Mouse (Mus musculus): ENCODE results near the gene Camta1. TPM values are rescaled to one million over a fixed set of nuclear protein-coding genes. Genes with fewer than 3 reads are reported as not detected.

The Camta1 gene
- polyA plus RNA-seq, 1 experiment from 2014 or later, result 106 TPM

DNA sequence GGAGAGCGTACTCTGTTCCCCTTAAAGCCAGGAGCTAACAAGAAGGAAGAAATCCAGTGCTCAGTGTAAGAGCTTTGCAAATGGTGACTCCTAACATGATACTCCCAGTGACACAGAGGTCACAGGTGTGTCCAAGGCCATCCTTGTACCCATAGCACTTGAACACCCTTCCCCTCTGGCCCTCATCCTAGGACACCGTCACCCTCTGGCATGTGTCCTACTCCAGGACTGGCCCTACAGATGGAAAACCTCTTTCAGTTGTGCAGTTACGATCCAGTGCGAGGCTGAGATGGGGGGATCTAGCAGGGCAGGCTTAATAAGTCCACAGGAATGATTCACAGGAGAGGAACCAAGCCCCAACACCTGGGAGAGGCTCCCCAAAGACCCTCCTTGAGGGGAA, 453.4 kb downstream of the Camta1 start:
- H3K4me2 ChIP-seq (ENCODE audit: low read depth, severe bottlenecking), result no peak overlapping the region
- H3K9ac ChIP-seq (ENCODE audit: low read length), result no peak overlapping the region
- no peak overlapping the region for H3K4me3 ChIP-seq (ENCODE audit: low read depth, low read length)
- ATAC-seq (ENCODE audit: insufficient number of reproducible peaks, low FRiP score, low TSS enrichment, low read depth) (no peak), DNase-seq (ENCODE audit: low spot score) (no peak)
- H3K36me3 ChIP-seq (ENCODE audit: control insufficient read depth, insufficient read depth, low read length), result no peaks in the 10 kb centered on the region
- H3K27ac ChIP-seq (replicated peaks; ENCODE audit: low read depth, low read length), result no peak overlapping the region
- no peaks in the 10 kb centered on the region for H3K9me3 ChIP-seq (ENCODE audit: control insufficient read depth, low read length)
- peaks cover 11% of the 10 kb centered on the region; the same call in 1 of the 2 replicates for H3K4me1 ChIP-seq (ENCODE audit: control insufficient read depth, insufficient read depth, low read length)
- no peaks in the 10 kb centered on the region for H3K27me3 ChIP-seq (ENCODE audit: control insufficient read depth, insufficient read depth, low read length)
- WGBS, result 87% methylated on average over 4 of the region's 4 CpGs

DNA sequence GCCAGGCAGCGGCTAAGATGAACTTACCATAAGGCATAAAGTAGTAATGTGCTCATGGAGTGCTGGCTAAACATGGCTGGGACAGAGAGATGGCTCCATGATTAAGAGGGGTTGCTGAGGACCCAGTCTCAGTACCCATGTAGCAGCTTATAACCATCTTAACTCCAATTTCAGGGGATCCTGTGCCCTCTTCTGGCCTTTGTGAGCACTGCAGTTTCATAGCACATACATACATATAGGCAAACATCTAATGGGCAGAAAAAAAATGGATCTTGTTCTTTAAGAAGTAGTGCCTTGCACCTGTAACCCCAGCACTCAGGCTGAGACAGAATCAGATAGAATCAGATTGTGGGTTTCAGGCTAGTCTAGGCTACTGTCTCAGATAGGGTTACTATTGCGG, 454.5 kb downstream of the Camta1 start:
- no peak overlapping the region for H3K27ac ChIP-seq (replicated peaks; ENCODE audit: low read depth, low read length)
- peaks cover 11% of the 10 kb centered on the region; the same call in 1 of the 2 replicates for H3K4me1 ChIP-seq (ENCODE audit: control insufficient read depth, insufficient read depth, low read length)
- ATAC-seq (ENCODE audit: insufficient number of reproducible peaks, low FRiP score, low TSS enrichment, low read depth) (no peak), DNase-seq (ENCODE audit: low spot score) (no peak)
- H3K4me3 ChIP-seq (ENCODE audit: low read depth, low read length), result no peak overlapping the region
- H3K9me3 ChIP-seq (ENCODE audit: control insufficient read depth, low read length), result no peaks in the 10 kb centered on the region
- no peaks in the 10 kb centered on the region for H3K27me3 ChIP-seq (ENCODE audit: control insufficient read depth, insufficient read depth, low read length)
- WGBS, result 93% methylated on average over 2 of the region's 2 CpGs
- no peak overlapping the region for H3K4me2 ChIP-seq (ENCODE audit: low read depth, severe bottlenecking)
- H3K36me3 ChIP-seq (ENCODE audit: control insufficient read depth, insufficient read depth, low read length), result no peaks in the 10 kb centered on the region
- no peak overlapping the region for H3K9ac ChIP-seq (ENCODE audit: low read length)

DNA sequence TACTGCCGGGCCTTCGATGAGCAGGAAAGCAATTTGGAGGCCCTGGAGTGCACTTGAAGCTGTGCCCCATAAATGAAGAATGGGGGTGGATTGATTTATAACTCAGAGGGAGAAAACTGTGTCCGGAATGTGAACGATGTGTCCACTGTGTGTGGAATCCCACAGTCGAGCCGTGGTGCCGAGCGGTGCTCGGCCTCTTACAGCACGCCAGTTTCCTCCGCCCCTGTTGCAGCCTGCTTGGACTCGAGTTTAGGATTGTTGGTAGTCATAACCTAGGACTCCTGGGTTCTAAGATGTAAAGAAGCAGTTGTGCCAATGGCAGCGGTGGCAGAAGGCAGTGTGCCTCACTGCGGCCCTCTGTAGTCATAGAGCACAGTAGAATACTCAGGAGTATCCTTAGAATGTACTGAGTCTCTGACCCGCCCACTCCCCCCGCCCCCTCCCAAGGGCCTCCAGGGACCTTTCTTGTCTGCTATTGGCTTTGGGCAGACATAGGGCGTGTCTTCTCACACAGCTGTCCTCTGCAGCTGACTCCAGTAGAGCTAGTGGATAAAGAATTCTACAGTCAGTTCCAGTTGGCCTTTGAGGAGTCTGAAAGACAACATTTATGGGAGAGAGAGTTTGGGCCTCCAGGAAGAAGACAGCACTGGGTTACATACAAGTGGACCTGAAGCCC, 457.0 kb downstream of the Camta1 start:
- Histone ChIP-seq H3K27ac (replicated peaks; ENCODE audit: low read depth, low read length) (no peak overlapping the region), H3K4me2 (ENCODE audit: low read depth, severe bottlenecking) (no peak overlapping the region), H3K4me1 (ENCODE audit: control insufficient read depth, insufficient read depth, low read length) (peaks cover 3% of the 10 kb centered on the region; the same call in 1 of the 2 replicates), H3K9ac (ENCODE audit: low read length) (no peak overlapping the region), H3K9me3 (ENCODE audit: control insufficient read depth, low read length) (no peaks in the 10 kb centered on the region), H3K27me3 (ENCODE audit: control insufficient read depth, insufficient read depth, low read length) (no peaks in the 10 kb centered on the region), H3K4me3 (ENCODE audit: low read depth, low read length) (no peak overlapping the region), H3K36me3 (ENCODE audit: control insufficient read depth, insufficient read depth, low read length) (no peaks in the 10 kb centered on the region)
- WGBS, result 58% methylated on average over 17 of the region's 17 CpGs
- DNase-seq (ENCODE audit: low spot score) (no peak), ATAC-seq (ENCODE audit: insufficient number of reproducible peaks, low FRiP score, low TSS enrichment, low read depth) (no peak)

DNA sequence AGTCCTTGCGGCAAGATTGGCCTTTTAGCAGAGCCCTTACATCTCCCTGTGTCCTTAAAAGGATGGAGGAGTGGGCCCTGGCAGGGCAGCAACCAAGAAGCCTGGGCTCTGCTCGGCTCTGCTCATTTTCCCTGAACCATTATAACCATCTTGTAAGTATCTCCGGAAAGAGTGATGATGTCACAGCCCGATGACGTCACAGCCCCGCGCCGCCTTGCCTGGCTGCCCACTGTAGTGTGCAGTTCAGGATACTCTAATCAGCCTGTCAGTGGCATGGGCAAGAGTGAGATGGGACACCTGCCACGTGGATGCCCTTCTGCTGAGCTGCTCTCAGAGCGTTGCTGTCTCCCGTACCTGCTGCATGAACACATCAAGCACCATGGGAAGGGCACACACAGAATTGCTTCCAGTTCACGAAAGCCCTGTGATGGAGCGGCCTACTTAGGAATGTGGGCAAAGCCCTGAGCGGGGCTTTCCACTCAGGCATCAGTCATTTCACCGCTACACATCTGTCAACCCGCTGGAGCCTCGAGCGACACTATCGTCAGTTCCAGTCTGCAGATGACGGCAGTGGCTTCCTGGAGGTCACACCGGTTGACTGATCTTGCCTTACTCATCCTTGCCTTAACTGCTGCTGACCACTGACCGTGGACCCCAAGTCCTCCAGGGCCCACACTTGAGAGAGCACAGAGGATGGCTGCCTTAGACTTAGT, 459.8 kb downstream of the Camta1 start:
- no peak overlapping the region for H3K4me3 ChIP-seq (ENCODE audit: low read depth, low read length)
- no peak for ATAC-seq (ENCODE audit: insufficient number of reproducible peaks, low FRiP score, low TSS enrichment, low read depth)
- no peaks in the 10 kb centered on the region for H3K9me3 ChIP-seq (ENCODE audit: control insufficient read depth, low read length)
- DNase-seq (ENCODE audit: low spot score), result no peak
- no peaks in the 10 kb centered on the region for H3K4me1 ChIP-seq (ENCODE audit: control insufficient read depth, insufficient read depth, low read length)
- no peak overlapping the region for H3K4me2 ChIP-seq (ENCODE audit: low read depth, severe bottlenecking)
- WGBS, result 89% methylated on average over 22 of the region's 22 CpGs
- H3K27ac ChIP-seq (replicated peaks; ENCODE audit: low read depth, low read length), result no peak overlapping the region
- no peaks in the 10 kb centered on the region for H3K27me3 ChIP-seq (ENCODE audit: control insufficient read depth, insufficient read depth, low read length)
- H3K9ac ChIP-seq (ENCODE audit: low read length), result no peak overlapping the region
- no peaks in the 10 kb centered on the region for H3K36me3 ChIP-seq (ENCODE audit: control insufficient read depth, insufficient read depth, low read length)

DNA sequence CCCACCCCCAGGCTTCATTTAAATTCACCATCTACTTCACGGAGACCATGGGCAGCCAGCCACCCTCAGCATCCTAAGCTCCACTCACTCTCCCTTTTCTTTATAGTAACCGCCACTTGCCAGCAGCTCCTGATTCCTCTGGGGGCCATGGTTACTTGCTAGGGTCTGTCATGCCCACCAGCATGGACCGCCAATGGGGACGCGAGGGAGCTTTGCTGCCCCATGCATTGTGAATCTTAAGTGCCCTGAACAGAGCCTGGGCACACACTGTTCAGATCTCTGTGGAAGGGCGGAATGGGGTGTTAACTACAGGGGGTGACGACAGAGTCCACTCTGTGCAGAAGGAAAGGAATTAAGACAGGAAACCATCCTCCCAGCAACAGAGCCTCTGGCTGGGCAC, 465.1 kb downstream of the Camta1 start:
- H3K4me3 ChIP-seq (ENCODE audit: low read depth, low read length), result no peak overlapping the region
- no peak overlapping the region for H3K4me2 ChIP-seq (ENCODE audit: low read depth, severe bottlenecking)
- H3K36me3 ChIP-seq (ENCODE audit: control insufficient read depth, insufficient read depth, low read length), result no peaks in the 10 kb centered on the region
- ATAC-seq (ENCODE audit: insufficient number of reproducible peaks, low FRiP score, low TSS enrichment, low read depth) (no peak), DNase-seq (ENCODE audit: low spot score) (no peak)
- 85% methylated on average over 7 of the region's 7 CpGs for WGBS
- no peaks in the 10 kb centered on the region for H3K4me1 ChIP-seq (ENCODE audit: control insufficient read depth, insufficient read depth, low read length)
- no peaks in the 10 kb centered on the region for H3K9me3 ChIP-seq (ENCODE audit: control insufficient read depth, low read length)
- H3K27ac ChIP-seq (replicated peaks; ENCODE audit: low read depth, low read length), result no peak overlapping the region
- no peaks in the 10 kb centered on the region for H3K27me3 ChIP-seq (ENCODE audit: control insufficient read depth, insufficient read depth, low read length)
- H3K9ac ChIP-seq (ENCODE audit: low read length), result no peak overlapping the region

DNA sequence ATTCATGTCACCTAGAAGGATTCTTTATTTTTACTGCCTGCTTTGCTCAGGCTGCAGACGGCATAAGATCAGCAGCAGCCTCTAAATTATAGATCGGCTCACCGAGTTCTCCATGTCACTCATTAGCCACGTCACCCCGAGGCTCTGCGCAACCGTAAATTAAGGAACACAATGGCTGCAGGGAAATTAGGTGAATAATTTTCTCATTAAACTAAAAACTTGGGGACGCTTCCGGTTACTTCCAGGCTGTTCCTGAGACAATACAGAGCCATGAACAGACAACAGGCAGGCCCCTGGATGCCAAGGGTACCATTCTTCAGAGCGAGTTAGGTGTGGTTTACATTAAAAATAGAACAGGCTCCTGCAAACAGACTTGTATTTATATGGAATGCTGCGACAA, 472.3 kb downstream of the Camta1 start:
- H3K4me2 ChIP-seq (ENCODE audit: low read depth, severe bottlenecking), result no peak overlapping the region
- H3K27me3 ChIP-seq (ENCODE audit: control insufficient read depth, insufficient read depth, low read length), result 0 out of 2 replicates have a peak, but pooled peaks cover 3% of the 10 kb centered on the region
- 35% methylated on average over 11 of the region's 11 CpGs for WGBS
- ATAC-seq (ENCODE audit: insufficient number of reproducible peaks, low FRiP score, low TSS enrichment, low read depth), result no peak
- no peak for DNase-seq (ENCODE audit: low spot score)
- H3K9ac ChIP-seq (ENCODE audit: low read length), result no peak overlapping the region
- peaks cover 30% of the 10 kb centered on the region for H3K4me1 ChIP-seq (ENCODE audit: control insufficient read depth, insufficient read depth, low read length)
- H3K9me3 ChIP-seq (ENCODE audit: control insufficient read depth, low read length), result no peaks in the 10 kb centered on the region
- H3K27ac ChIP-seq (replicated peaks; ENCODE audit: low read depth, low read length), result no peak overlapping the region
- no peaks in the 10 kb centered on the region for H3K36me3 ChIP-seq (ENCODE audit: control insufficient read depth, insufficient read depth, low read length)
- H3K4me3 ChIP-seq (ENCODE audit: low read depth, low read length), result no peak overlapping the region

DNA sequence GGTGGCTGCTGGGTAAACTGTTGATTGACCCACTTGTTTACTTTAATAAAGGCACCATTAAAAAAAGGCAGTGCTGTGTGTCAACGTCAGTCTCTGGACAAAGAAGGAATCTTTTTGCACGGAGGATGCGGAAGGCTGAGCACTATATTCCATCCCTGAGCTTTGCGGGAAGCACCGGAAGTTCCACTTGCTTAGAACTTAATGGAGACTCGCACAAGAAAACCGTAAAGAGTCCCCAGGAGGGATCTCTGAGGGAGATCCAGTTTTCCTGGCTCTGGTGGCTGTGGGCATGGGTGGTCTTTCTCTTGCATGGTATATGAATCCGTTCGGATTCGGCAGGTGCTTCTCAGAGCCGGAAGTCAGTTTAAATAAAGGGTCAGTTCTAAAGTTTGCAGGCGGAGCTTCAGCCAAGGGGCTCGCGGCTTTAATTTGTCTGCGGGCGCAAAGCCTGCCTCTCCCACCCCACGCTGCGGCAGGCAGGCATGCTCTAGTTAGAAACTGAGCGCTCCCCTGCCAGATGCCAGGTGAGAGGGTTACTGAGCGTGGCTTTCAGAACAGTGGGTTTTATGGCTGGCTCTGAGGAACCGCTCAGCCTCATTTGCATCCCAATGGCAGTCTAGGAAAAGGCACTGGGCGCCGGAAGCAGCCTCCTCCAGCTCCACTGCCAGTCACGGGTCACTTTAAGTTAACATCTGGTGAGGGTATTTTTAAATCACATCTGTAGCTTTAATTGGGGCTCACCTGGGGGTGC, 474.8 kb downstream of the Camta1 start:
- no peaks in the 10 kb centered on the region for H3K9me3 ChIP-seq (ENCODE audit: control insufficient read depth, low read length)
- H3K36me3 ChIP-seq (ENCODE audit: control insufficient read depth, insufficient read depth, low read length), result no peaks in the 10 kb centered on the region
- WGBS, result under 1% methylated on average over 24 of the region's 24 CpGs
- no peak for ATAC-seq (ENCODE audit: insufficient number of reproducible peaks, low FRiP score, low TSS enrichment, low read depth)
- H3K9ac ChIP-seq (ENCODE audit: low read length), result no peak overlapping the region; the same call in 1 of the 2 replicates
- peak overlapping the region; percentile 74 for H3K4me2 ChIP-seq (ENCODE audit: low read depth, severe bottlenecking)
- H3K27ac ChIP-seq (replicated peaks; ENCODE audit: low read depth, low read length), result no peak overlapping the region
- peaks cover 30% of the 10 kb centered on the region for H3K4me1 ChIP-seq (ENCODE audit: control insufficient read depth, insufficient read depth, low read length)
- 0 out of 2 replicates have a peak, but pooled peaks cover 5% of the 10 kb centered on the region for H3K27me3 ChIP-seq (ENCODE audit: control insufficient read depth, insufficient read depth, low read length)
- peak; percentile 62 for DNase-seq (ENCODE audit: low spot score)
- peak overlapping the region; percentile 29 for H3K4me3 ChIP-seq (ENCODE audit: low read depth, low read length)

DNA sequence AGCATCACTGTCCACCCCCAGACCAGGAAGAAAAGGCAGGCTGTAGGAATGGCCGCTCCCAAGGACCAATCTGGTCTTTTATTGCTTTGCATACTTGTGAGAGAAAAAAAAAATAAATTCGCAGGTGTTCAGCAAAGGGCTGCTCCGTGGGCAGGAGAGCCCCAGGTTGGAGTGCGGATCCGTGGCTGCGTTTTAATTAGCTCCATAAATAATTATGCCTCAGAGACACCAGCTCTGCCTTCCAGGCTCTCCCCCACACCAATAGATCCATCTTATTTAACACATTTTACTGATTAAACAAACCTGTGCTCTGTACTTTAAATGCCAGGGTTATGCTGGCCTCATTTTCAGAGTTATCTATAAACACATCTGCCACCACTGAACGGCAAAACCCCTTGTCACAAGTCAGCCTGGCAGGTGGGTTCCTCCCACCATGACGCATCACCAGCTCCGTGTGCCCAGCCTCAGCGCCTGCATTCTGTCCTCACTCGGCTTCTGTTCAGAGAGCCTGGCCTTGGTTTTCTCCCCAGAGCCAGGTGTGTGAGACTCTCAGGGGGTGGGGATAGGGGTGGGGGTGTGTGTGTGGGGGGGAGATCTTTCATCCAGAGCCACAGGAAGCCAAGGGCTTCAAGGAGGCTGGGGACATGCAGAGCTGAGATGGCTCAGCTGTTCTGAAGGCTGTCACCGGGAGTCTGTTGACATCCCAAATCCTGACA, 475.5 kb downstream of the Camta1 start:
- 5% methylated on average over 12 of the region's 12 CpGs for WGBS
- H3K27ac ChIP-seq (replicated peaks; ENCODE audit: low read depth, low read length), result no peak overlapping the region
- no peak overlapping the region for H3K9ac ChIP-seq (ENCODE audit: low read length)
- H3K4me1 ChIP-seq (ENCODE audit: control insufficient read depth, insufficient read depth, low read length), result peaks cover 30% of the 10 kb centered on the region
- H3K36me3 ChIP-seq (ENCODE audit: control insufficient read depth, insufficient read depth, low read length), result no peaks in the 10 kb centered on the region
- 0 out of 2 replicates have a peak, but pooled peaks cover 5% of the 10 kb centered on the region for H3K27me3 ChIP-seq (ENCODE audit: control insufficient read depth, insufficient read depth, low read length)
- no peaks in the 10 kb centered on the region for H3K9me3 ChIP-seq (ENCODE audit: control insufficient read depth, low read length)
- no peak for ATAC-seq (ENCODE audit: insufficient number of reproducible peaks, low FRiP score, low TSS enrichment, low read depth)
- H3K4me2 ChIP-seq (ENCODE audit: low read depth, severe bottlenecking), result peak overlapping the region; percentile 74; the same call in 1 of the 2 replicates
- peak; percentile 29 for DNase-seq (ENCODE audit: low spot score)
- H3K4me3 ChIP-seq (ENCODE audit: low read depth, low read length), result peak overlapping the region; percentile 29; the same call in 1 of the 2 replicates

Measured in limb, embryonic 11.5 days (tissue).